Mouse (Mus musculus) intestine, postnatal 0 days (tissue): ENCODE results near the gene Gfral. TPM values are rescaled to one million over a fixed set of nuclear protein-coding genes. Genes with fewer than 3 reads are reported as not detected.

Source experiments
- ATAC-seq: fragments of 200-750 bp; cut with Nextera tagmentation; 2 replicates; pipeline ENCODE4 v1.8.0; 2017; ENCODE audit warnings: mild to moderate bottlenecking, moderate TSS enrichment, moderate library complexity
- H3K27ac ChIP-seq: fragments of 300-500 bp; sonication (generic); 2 replicates; pipeline ENCODE4 v1.5.1; 2014; ENCODE audit warnings: mild to moderate bottlenecking, low read depth, low read length, moderate library complexity
- H3K27me3 ChIP-seq: fragments of 300-500 bp; sonication (generic); replicated peaks from 2 replicates; pipeline ENCODE4 v1.6.1; 2014; ENCODE audit warnings: low read length, mixed read lengths; ENCODE audit not compliant: control insufficient read depth, insufficient read depth
- H3K36me3 ChIP-seq: fragments of 300-500 bp; sonication (generic); 2 replicates; pipeline ENCODE4 v1.6.1; 2014; ENCODE audit warnings: mild to moderate bottlenecking, moderate library complexity; ENCODE audit not compliant: control insufficient read depth, insufficient read depth
- H3K4me1 ChIP-seq: fragments of 300-500 bp; sonication (generic); replicated peaks from 2 replicates; pipeline ENCODE4 v1.6.1; 2014; ENCODE audit warnings: antibody characterized with exemption, low read length, mixed read lengths; ENCODE audit not compliant: control insufficient read depth, insufficient read depth
- H3K4me2 ChIP-seq: fragments of 300-500 bp; sonication (generic); replicated peaks from 2 replicates; pipeline ENCODE4 v1.6.1; 2014; ENCODE audit warnings: low read depth, mild to moderate bottlenecking, moderate library complexity
- H3K4me3 ChIP-seq: fragments of 300-500 bp; sonication (generic); 2 replicates; pipeline ENCODE4 v1.5.1; 2014; ENCODE audit warnings: low read depth, low read length
- H3K9ac ChIP-seq: fragments of 300-500 bp; sonication (generic); 2 replicates; pipeline ENCODE4 v1.6.1; 2014; ENCODE audit warnings: mild to moderate bottlenecking, low read depth, low read length
- H3K9me3 ChIP-seq: fragments of 300-500 bp; sonication (generic); 2 replicates; pipeline ENCODE4 v1.6.1; 2016; ENCODE audit warnings: mixed run types; ENCODE audit not compliant: control insufficient read depth
- CTCF ChIP-seq: sonication (generic); IDR thresholded peaks from 2 replicates; pipeline ENCODE4 v1.5.1; 2016; ENCODE audit warnings: low read depth, mild to moderate bottlenecking, control low read depth, antibody characterized with exemption, moderate library complexity
- WGBS: fragments of 180-500 bp; shearing (Covaris S2); extraction: QIAGEN DNeasy Blood & Tissue Kit; methylation state at CpG from one replicate; pipeline ENCODE4 v1.1.7; 2014; 5-methylcytosine and 5-hydroxymethylcytosine counted together
- polyA plus RNA-seq: library from polyadenylated mRNA; unstranded; fragments of >200 nt; fragmentation: Nextera tagmentation; extraction: Ambion mirVana; gene quantifications from 2 replicates; pipeline ENCODE4 v1.2.1, GENCODE M21; 2015

Gene Gfral
- polyA plus RNA-seq, result not detected in 2 replicates

DNA sequence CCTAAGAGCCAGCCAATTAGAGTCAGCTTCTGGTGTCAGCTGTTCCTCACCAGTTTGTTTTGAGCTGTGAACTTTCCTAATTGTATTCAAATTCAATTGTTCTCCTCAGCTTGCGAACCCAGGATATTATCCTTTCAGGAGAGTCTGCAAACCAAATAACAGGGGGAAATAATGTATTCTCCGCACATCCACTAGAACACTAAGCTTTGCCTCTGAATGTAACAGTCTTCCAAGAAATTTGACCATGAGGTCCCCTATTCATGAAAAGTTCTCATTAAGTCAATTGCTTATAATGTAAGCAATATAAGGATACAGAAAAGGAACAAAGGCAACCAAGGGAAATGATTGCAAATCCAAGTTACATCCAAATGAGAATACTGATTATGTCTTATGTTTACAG is at the start of gene Gfral:
Gene Gfral (minus strand): TSS at position 101 of the 400 bp plus-strand sequence.
- Histone ChIP-seq H3K36me3 (no peaks in the 10 kb centered on the region), H3K27ac (no peak within 1 kb of the TSS), H3K4me1 (no peaks in the 10 kb centered on the region), H3K4me2 (no peak within 1 kb of the TSS), H3K9me3 (no peaks in the 10 kb centered on the region), H3K9ac (no peak within 1 kb of the TSS), H3K4me3 (no peak within 1 kb of the TSS), H3K27me3 (no peaks in the 10 kb centered on the region)
- no peak for TF ChIP-seq CTCF
- WGBS, result 80% methylated on average over 2 of the region's 2 CpGs
- no peak for ATAC-seq

- no peak overlapping the region for H3K9ac ChIP-seq
- no peaks in the 10 kb centered on the region for H3K4me1 ChIP-seq
- no peaks in the 10 kb centered on the region for H3K9me3 ChIP-seq
- no peak overlapping the region for H3K27ac ChIP-seq
- no peak for TF ChIP-seq CTCF
- no peak overlapping the region for H3K4me3 ChIP-seq
- H3K4me2 ChIP-seq, result no peak overlapping the region; the same call in 1 of the 2 replicates
- ATAC-seq, result peak; percentile 76
- H3K36me3 ChIP-seq, result no peaks in the 10 kb centered on the region
- H3K27me3 ChIP-seq, result no peaks in the 10 kb centered on the region
- WGBS, result 39% methylated on average over 5 of the region's 5 CpGs
These were observed 44.3 kb upstream of the Gfral start for GRCm38 (mm10) chr9:76257731-76258130.

DNA sequence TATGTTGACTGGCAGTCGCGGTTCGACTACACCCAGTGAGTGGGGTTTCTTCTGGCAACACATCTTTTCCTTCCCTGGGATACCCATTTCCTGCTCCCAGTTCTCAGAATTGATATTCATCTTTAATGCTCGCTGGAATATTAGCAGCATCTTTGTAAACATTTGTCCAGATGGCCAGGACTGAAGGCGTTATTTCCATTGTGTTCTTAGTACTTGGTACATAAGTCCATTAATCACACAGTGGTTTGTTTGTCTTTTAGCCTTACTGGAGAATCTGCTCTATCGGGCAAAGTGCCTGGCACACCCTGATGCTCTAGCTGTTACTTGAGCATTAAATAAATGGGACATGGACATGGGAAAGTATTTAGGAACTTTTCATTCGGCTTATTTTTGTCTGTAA is 39.1 kb upstream of the Gfral start:
- Histone ChIP-seq H3K9me3 (no peaks in the 10 kb centered on the region), H3K27me3 (no peaks in the 10 kb centered on the region), H3K9ac (no peak overlapping the region), H3K36me3 (no peaks in the 10 kb centered on the region), H3K4me2 (no peak overlapping the region), H3K4me3 (no peak overlapping the region), H3K27ac (no peak overlapping the region), H3K4me1 (no peaks in the 10 kb centered on the region)
- no peak for TF ChIP-seq CTCF
- 55% methylated on average over 7 of the region's 7 CpGs for WGBS
- no peak for ATAC-seq

- TF ChIP-seq CTCF, result no peak
- 70% methylated on average over 4 of the region's 4 CpGs for WGBS
These were observed 38.7 kb upstream of the Gfral start for GRCm38 (mm10) chr9:76252109-76252508.

DNA sequence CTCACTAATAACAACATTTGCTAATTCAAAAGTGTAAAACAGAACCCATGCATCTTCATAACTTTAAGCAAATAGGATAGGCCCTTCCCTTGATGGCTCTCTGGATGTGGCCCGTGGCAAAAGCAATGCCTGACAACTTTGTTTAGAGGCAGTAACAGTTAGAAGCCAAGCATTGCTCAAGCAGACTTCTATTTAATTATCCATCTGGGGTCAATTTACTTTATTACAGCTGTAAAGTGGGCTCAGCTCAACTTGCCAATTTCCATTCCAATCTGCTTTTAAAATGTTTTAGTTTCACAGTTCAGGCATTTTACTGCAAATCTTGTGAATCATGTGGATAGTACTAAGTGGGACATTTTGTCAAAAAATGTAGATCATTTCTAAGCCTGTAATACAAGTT is 28.9 kb upstream of the Gfral start:
- 33% methylated on average over 1 of the region's 1 CpGs for WGBS
- no peaks in the 10 kb centered on the region for H3K36me3 ChIP-seq
- H3K4me2 ChIP-seq, result no peak overlapping the region
- no peak overlapping the region for H3K9ac ChIP-seq
- H3K4me1 ChIP-seq, result no peaks in the 10 kb centered on the region
- no peak for ATAC-seq
- no peak overlapping the region for H3K27ac ChIP-seq
- no peak for TF ChIP-seq CTCF
- no peaks in the 10 kb centered on the region for H3K9me3 ChIP-seq
- no peaks in the 10 kb centered on the region for H3K27me3 ChIP-seq
- H3K4me3 ChIP-seq, result no peak overlapping the region

More at GRCm38 (mm10) chr9:76252109-76252508, 38.7 kb upstream of the Gfral start:
- Histone ChIP-seq H3K4me1 (no peaks in the 10 kb centered on the region), H3K36me3 (no peaks in the 10 kb centered on the region), H3K27ac (no peak overlapping the region), H3K9ac (no peak overlapping the region), H3K4me3 (no peak overlapping the region), H3K27me3 (no peaks in the 10 kb centered on the region), H3K4me2 (no peak overlapping the region), H3K9me3 (no peaks in the 10 kb centered on the region)
- ATAC-seq, result no peak

DNA sequence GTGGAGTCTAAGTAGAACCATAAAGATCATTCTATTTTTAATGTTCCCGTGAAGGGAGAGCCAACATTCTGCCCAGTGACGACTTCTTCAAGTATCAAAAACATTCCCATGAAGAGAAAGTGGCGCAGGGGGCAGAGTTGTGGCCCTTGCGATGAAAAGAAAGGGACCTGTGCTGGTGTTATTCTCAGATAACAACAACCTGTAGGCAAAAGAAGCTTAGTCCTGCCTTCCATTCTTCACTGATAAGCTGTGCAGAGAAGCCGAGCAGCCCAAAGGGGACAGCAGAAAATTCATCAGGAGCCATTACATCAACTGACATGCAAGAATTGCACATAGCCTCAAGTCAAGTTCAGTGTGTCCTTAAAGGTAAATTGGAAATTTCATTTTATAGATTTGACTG is 24.5 kb upstream of the Gfral start:
- no peaks in the 10 kb centered on the region for H3K36me3 ChIP-seq
- no peak overlapping the region for H3K4me2 ChIP-seq
- H3K4me3 ChIP-seq, result no peak overlapping the region
- no peak overlapping the region for H3K9ac ChIP-seq
- 83% methylated on average over 5 of the region's 5 CpGs for WGBS
- no peaks in the 10 kb centered on the region for H3K4me1 ChIP-seq
- ATAC-seq, result no peak
- TF ChIP-seq CTCF, result no peak
- no peak overlapping the region for H3K27ac ChIP-seq
- no peaks in the 10 kb centered on the region for H3K9me3 ChIP-seq
- no peaks in the 10 kb centered on the region for H3K27me3 ChIP-seq

GRCm38 (mm10) chr9:76237243-76237642 is 23.8 kb upstream of the Gfral start:
- no peaks in the 10 kb centered on the region for H3K36me3 ChIP-seq
- H3K9me3 ChIP-seq, result no peaks in the 10 kb centered on the region
- no peak for ATAC-seq
- no peak overlapping the region for H3K27ac ChIP-seq
- no peaks in the 10 kb centered on the region for H3K4me1 ChIP-seq
- H3K4me3 ChIP-seq, result no peak overlapping the region
- H3K4me2 ChIP-seq, result peak overlapping the region; percentile 58; the same call in 1 of the 2 replicates
- no peaks in the 10 kb centered on the region for H3K27me3 ChIP-seq
- no peak overlapping the region for H3K9ac ChIP-seq
- no peak for TF ChIP-seq CTCF
- WGBS, result 34% methylated on average over 12 of the region's 12 CpGs
